Comparison of ENCODE assay signal across 32 mouse cellular contexts in genomic region chr12:102236317-102236716, GRCm38 (mm10). TPM values are rescaled to one million over a fixed set of nuclear protein-coding genes. Genes with fewer than 3 reads are reported as not detected.
A peak's percentile ranks its signal among the peaks of the same experiment; 100 is the strongest.
DNase-seq lines count a peak whose midpoint lies in the region; TF ChIP-seq lines count a peak whose summit lies in the region.
"Had no signal": no experiment of that assay in that cellular context is flagged by ENCODE, and none has a peak within 500 bp of the region (broad histone marks: within the 10 kb centered on the region; RNA-seq: fewer than 3 reads in every experiment).

No protein-coding gene starts in this region.

- TF ChIP-seq CTCF in gastrocnemius, adult 2 months (IDR thresholded peaks at IDR 0.05) = no peak

- H3K4me3 ChIP-seq in gastrocnemius, adult 2 months = no peak overlapping the region
- H3K4me3 ChIP-seq: embryonic facial prominence, embryonic 13.5 days; forebrain, embryonic 10.5 days; forebrain, embryonic 15.5 days; heart, adult 2 months; heart, embryonic 13.5 days; intestine, embryonic 15.5 days; limb, embryonic 10.5 days; limb, embryonic 15.5 days; liver, embryonic 13.5 days; megakaryocyte, embryonic 14.5 days; midbrain, embryonic 12.5 days; myocyte; neural tube, embryonic 12.5 days had no signal

- peak; percentile 18 for DNase-seq in gastrocnemius, postnatal 14 days
- DNase-seq in gastrocnemius, adult 2 months = no peak
- peak; percentile 25 for DNase-seq in kidney, adult 18-20 months
- no peak for DNase-seq in kidney, postnatal 10 days
- DNase-seq in MN1 (ENCODE audit: low spot score) = peak; percentile 8
- peak; percentile 61 to 72 for DNase-seq in kidney, postnatal 36 days
- DNase-seq in adrenal gland, postnatal 14 days = no peak
- DNase-seq: adrenal gland, adult 8-10 months; cerebellum, adult 11 months; cerebellum, adult 9-10 months; gastrocnemius, postnatal 36 days; heart, adult 2 months; layer of hippocampus, adult 9-11 months; liver, embryonic 13.5 days; lung, adult 18-20 months; lung, postnatal 4 days; right cerebral cortex, adult 18-20 months; thymus, adult 18-20 months; thymus, postnatal 25 days had no signal

- no peak overlapping the region for H3K27ac ChIP-seq in gastrocnemius, adult 2 months
- H3K27ac ChIP-seq: embryonic facial prominence, embryonic 13.5 days; forebrain, embryonic 10.5 days; forebrain, embryonic 15.5 days; heart, adult 2 months; heart, embryonic 13.5 days; hindbrain, postnatal 0 days; intestine, embryonic 15.5 days; limb, embryonic 10.5 days; limb, embryonic 15.5 days; liver, embryonic 13.5 days; midbrain, embryonic 12.5 days; neural tube, embryonic 12.5 days; stomach, postnatal 0 days had no signal

- intact Hi-C loops in gastrocnemius, postnatal 14 days (cut with DNase I; ENCODE audit: low total_unique reads) = no loop called here
- intact Hi-C loops in gastrocnemius, adult 2 months (cut with DNase I) = no loop called here

RNA-seq across cellular contexts. Expression of gene Rin3, which starts 46.5 kb away (rescaled TPM):
- 10 to 100 TPM; 11.0 to 13.0 TPM for total RNA-seq in gastrocnemius, postnatal 14 days (2021)
- total RNA-seq in gastrocnemius, adult 2 months (2021) = 10 to 100 TPM in 1 of 2 experiments, 1 to 10 TPM in 1; 6.4 to 14.3 TPM
- total RNA-seq in adrenal gland, postnatal 14 days (2021) = 19.3 and 28.1 TPM in 2 replicates

Comparison
In these comparisons a context has a peak if more than half of its experiments do, and no peak if none do; other contexts are left out.
1. DNase-seq: peak in gastrocnemius, postnatal 14 days (single experiment), kidney, adult 18-20 months (single experiment), MN1 (single experiment) and kidney, postnatal 36 days (2 of 2); none in gastrocnemius, adult 2 months (single experiment), kidney, postnatal 10 days (single experiment) and adrenal gland, postnatal 14 days (single experiment).